Mouse (Mus musculus) thymus, postnatal 14 days (tissue): ENCODE data around the gene Ccdc73.
"Not testable (repeated sequence)": the region's sequence is repeated elsewhere in the genome, so short reads cannot be mapped to it uniquely, and the experiment has no call there.

Source experiments
- DNase-seq: peaks from one replicate; pipeline ENCODE4 v3.0.0; 2021

Ccdc73 gene

GRCm38 (mm10) chr2:104867282-104867855, at the start of gene Ccdc73:
Gene Ccdc73 (plus strand): TSS chr2:104867805.
- DNase-seq: no peak

GRCm38 (mm10) chr2:104818763-104819162, 48.8 kb upstream of the Ccdc73 start:
- not testable (repeated sequence) for DNase-seq

- no peak for DNase-seq
Observed at GRCm38 (mm10) chr2:104826191-104826590, 41.4 kb upstream of the Ccdc73 start.

GRCm38 (mm10) chr2:104832486-104832885, 35.1 kb upstream of the Ccdc73 start:
- DNase-seq: no peak

GRCm38 (mm10) chr2:104840974-104841373, 26.6 kb upstream of the Ccdc73 start:
- no peak for DNase-seq

- no peak for DNase-seq
Observed at GRCm38 (mm10) chr2:104841736-104842135, 25.9 kb upstream of the Ccdc73 start.

- no peak for DNase-seq
Observed at GRCm38 (mm10) chr2:104842559-104842958, 25.0 kb upstream of the Ccdc73 start.

GRCm38 (mm10) chr2:104846638-104847414, 20.8 kb upstream of the Ccdc73 start:
- peak; percentile 7 for DNase-seq

- peak; percentile 62 for DNase-seq
Observed at GRCm38 (mm10) chr2:104847645-104848044, 20.0 kb upstream of the Ccdc73 start.

GRCm38 (mm10) chr2:104848235-104849161, 19.1 kb upstream of the Ccdc73 start:
- DNase-seq: peak; percentile 49

GRCm38 (mm10) chr2:104849276-104849990, 18.2 kb upstream of the Ccdc73 start, which contains the start of gene Prrg4:
Gene Prrg4 (minus strand): TSS chr2:104849876.
- peak; percentile 75 for DNase-seq

- DNase-seq: no peak
Observed at GRCm38 (mm10) chr2:104849991-104850359, 17.6 kb upstream of the Ccdc73 start.

- no peak for DNase-seq
Observed at GRCm38 (mm10) chr2:104851686-104852085, 15.9 kb upstream of the Ccdc73 start.

GRCm38 (mm10) chr2:104852546-104852945, 15.1 kb upstream of the Ccdc73 start:
- no peak for DNase-seq

- DNase-seq: no peak
Observed at GRCm38 (mm10) chr2:104854836-104855235, 12.8 kb upstream of the Ccdc73 start.

- no peak for DNase-seq
Observed at GRCm38 (mm10) chr2:104855732-104856131, 11.9 kb upstream of the Ccdc73 start.

GRCm38 (mm10) chr2:104856218-104856617, 11.4 kb upstream of the Ccdc73 start:
- DNase-seq: no peak

- not testable (repeated sequence) for DNase-seq
Observed at GRCm38 (mm10) chr2:104858083-104858482, 9.5 kb upstream of the Ccdc73 start.

- no peak for DNase-seq
Observed at GRCm38 (mm10) chr2:104859060-104859459, 8.5 kb upstream of the Ccdc73 start.

GRCm38 (mm10) chr2:104860426-104860825, 7.2 kb upstream of the Ccdc73 start:
- no peak for DNase-seq

GRCm38 (mm10) chr2:104864176-104864860, 3.3 kb upstream of the Ccdc73 start:
- DNase-seq: no peak

GRCm38 (mm10) chr2:104869101-104869500, 1.5 kb downstream of the Ccdc73 start:
- no peak for DNase-seq
